Mouse (Mus musculus) lung, adult 2 months (tissue): ENCODE measurements at regions not wholly inside any gene's neighbourhood (a gene's known extent, or its start where the extent isn't known, plus 50 kb on each side); places are given as distances from the start of the nearest gene placed in this dataset.
A peak's percentile ranks its signal among the peaks of the same experiment; 100 is the strongest.
"Not testable (repeated sequence)": the region's sequence is repeated elsewhere in the genome, so short reads cannot be mapped to it uniquely, and the experiment has no call there.

Experiments
- DNase-seq: peaks from one replicate; pipeline ENCODE4 v3.0.0; 2022
- H3K4me1 ChIP-seq: fragments of 200-500 bp; 2 replicates; pipeline ENCODE4 v1.6.1; 2011; ENCODE audit warnings: low read length; ENCODE audit not compliant: control insufficient read depth, insufficient read depth
- H3K4me3 ChIP-seq: fragments of 200-500 bp; replicated peaks from 2 replicates; pipeline ENCODE3; 2011; ENCODE audit warnings: low read depth, mild to moderate bottlenecking, control low read depth, low read length; ENCODE audit errors: extremely low read depth
- CTCF ChIP-seq: fragments of 200-500 bp; IDR thresholded peaks from 2 replicates; pipeline ENCODE4 v1.5.1; 2011; ENCODE audit warnings: mild to moderate bottlenecking, low read length, control low read depth; ENCODE audit not compliant: insufficient read depth
- POLR2A ChIP-seq: fragments of 200-500 bp; IDR thresholded peaks from 2 replicates; pipeline ENCODE4 v1.6.1; 2011; ENCODE audit warnings: low read depth, mild to moderate bottlenecking, control low read depth, low read length, borderline replicate concordance; ENCODE audit errors: extremely low read depth
- WGBS: fragments of 180-500 bp; shearing (Covaris S2); methylation state at CpG from one replicate; pipeline ENCODE4 v1.1.7; 2018; 5-methylcytosine and 5-hydroxymethylcytosine counted together

DNA sequence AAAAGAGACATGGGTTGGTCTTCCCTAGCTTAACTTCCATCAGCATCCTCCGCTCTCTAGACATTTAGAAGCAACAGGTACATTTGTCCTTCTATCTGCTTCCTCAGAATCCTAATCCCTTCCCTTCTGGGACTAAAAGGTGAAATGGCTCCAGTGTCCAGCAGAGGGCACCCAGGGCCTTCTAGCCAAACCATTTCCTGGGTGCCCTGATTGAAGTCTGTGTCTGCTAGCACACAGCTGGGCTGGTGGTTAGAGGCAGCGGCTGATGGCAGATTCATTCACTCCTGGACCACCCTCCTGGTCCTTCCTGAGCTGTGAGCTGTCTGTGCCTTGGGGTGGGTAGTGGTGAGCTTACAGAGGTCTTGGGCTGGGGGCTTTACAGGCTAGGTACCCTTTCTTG lies 76.5 kb upstream of the Col13a1 start:
- Histone ChIP-seq H3K4me1 (no peaks in the 10 kb centered on the region), H3K4me3 (no peak overlapping the region)
- peak; percentile 21 for DNase-seq
- TF ChIP-seq POLR2A, result no peak
- TF ChIP-seq CTCF, result peak; percentile 69
- WGBS, result 44% methylated on average over 2 of the region's 2 CpGs

DNA sequence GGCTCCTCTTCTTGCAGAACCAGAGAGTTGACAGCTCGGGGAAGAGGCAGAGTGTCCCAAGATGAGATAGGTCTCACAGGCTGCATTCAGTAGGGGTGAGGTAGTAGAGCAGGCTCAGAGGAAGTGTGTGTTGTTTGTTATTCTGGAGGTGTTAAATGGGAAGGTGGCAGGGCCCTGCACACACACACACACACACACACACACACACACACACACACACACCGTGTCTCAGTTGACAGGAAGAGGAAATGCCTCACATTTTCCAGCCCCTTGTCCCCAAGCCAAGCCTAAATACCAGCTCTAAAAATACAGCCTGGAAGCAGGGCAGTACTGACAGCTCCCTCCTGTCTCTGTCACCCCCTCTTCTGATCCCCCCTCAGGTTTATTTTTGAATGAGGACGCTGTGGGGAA lies 70.9 kb upstream of the Col13a1 start:
- TF ChIP-seq POLR2A, result no peak
- no peak for TF ChIP-seq CTCF
- WGBS, result 17% methylated on average over 3 of the region's 3 CpGs
- Histone ChIP-seq H3K4me3 (no peak overlapping the region), H3K4me1 (peaks cover 3% of the 10 kb centered on the region; the same call in 1 of the 2 replicates)
- DNase-seq, result peak; percentile 22

DNA sequence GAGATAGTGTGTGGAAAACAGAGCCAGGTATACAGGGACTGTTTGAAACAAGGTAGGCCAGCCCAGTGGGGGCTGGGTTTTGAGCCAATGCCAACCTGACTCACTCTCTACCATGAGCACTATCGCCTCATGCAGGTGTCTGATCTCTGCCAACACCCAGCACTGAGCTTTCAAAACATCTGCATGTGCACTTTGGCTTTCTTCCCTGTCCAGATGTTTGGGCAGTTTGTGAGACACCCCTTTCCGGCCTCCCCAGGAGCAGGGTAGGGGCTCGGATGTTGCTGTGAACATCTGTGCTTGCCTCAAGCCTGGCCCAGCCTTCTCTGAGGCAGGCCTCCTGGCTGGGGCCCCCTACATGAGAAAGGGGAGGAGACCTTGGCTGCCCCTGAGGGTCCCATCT lies 65.5 kb upstream of the Col13a1 start:
- DNase-seq, result no peak
- TF ChIP-seq POLR2A, result no peak
- TF ChIP-seq CTCF, result no peak
- Histone ChIP-seq H3K4me1 (no peaks in the 10 kb centered on the region), H3K4me3 (no peak overlapping the region)
- WGBS, result 57% methylated on average over 3 of the region's 3 CpGs

GRCm38 (mm10) chr10:62039915-62040314 lies 61.0 kb upstream of the Col13a1 start:
- 88% methylated on average over 8 of the region's 8 CpGs for WGBS

GRCm38 (mm10) chr10:62038656-62039055 lies 59.7 kb upstream of the Col13a1 start:
- TF ChIP-seq CTCF (no peak), POLR2A (no peak)
- H3K4me1 ChIP-seq, result no peaks in the 10 kb centered on the region
- H3K4me3 ChIP-seq, result no peak overlapping the region
- WGBS, result 81% methylated on average over 1 of the region's 1 CpGs
- DNase-seq, result no peak

More at GRCm38 (mm10) chr10:62039915-62040314, 61.0 kb upstream of the Col13a1 start:
- H3K4me3 ChIP-seq, result no peak overlapping the region
- no peak for TF ChIP-seq POLR2A
- TF ChIP-seq CTCF, result no peak
- H3K4me1 ChIP-seq, result no peaks in the 10 kb centered on the region
- no peak for DNase-seq

DNA sequence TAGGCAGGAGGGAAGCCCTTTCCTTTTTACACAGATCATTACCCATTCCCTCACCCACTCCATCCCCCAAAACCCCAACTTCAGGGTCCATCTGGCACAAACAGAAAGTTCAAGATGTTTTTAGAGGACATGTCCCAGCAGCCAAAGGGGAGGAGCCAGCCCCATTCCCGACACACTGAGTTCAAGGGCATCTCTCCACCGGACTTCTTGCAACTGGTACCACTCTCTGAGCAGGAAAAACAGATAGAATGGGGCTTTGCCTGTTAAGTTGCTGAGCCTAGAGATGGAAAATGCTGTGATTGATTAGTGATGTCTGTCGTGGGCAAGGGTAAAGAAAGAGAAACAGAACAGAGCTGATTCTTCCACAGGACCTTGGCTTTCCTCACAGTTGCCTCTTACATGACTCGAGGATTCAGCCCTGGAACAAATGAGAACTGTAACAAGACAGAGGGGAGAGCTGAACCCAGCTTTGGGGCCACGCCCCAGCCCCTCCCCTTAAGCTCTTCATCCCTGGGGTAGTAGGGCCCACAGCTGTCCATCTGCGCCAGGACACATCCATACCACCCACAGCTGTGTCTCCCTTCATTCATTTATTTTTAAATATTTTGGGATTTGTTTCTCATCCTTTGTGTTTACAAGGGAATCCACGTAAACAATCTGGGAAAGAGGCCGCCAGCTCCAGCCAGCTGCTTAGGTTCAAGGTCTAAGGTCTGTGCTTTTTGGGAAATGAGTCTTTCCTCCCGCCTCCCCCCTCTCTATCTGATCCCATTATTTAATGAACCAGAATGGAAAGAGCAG lies 58.7 kb upstream of the Col13a1 start:
- TF ChIP-seq CTCF, result no peak
- TF ChIP-seq POLR2A, result no peak
- Histone ChIP-seq H3K4me1 (no peaks in the 10 kb centered on the region), H3K4me3 (no peak overlapping the region)
- DNase-seq, result no peak
- 55% methylated on average over 9 of the region's 9 CpGs for WGBS

- H3K4me1 ChIP-seq, result no peaks in the 10 kb centered on the region
- no peak for DNase-seq
- WGBS, result 46% methylated on average over 1 of the region's 1 CpGs
- H3K4me3 ChIP-seq, result no peak overlapping the region
- no peak for TF ChIP-seq POLR2A
- no peak for TF ChIP-seq CTCF
Measured at GRCm38 (mm10) chr10:62036815-62037214, 57.9 kb upstream of the Col13a1 start.

DNA sequence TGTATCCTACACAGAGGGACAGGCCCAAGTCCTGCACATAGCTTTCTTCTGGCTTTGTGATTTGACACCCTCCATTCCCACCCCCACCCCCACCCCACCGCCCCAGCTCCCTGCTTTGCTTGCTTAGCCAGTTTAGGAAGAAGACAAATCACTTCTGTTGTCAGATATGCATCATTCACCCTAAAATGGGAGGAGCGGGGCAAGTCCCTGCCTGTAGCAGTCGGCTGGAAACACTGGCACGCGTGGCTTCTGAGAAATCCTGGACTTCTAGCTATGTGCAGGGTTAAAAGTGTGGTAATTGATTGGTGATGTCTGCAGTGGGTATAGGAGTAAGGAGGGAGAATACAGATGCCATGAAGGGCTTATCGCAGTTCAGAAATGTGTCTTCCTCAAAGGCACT lies 55.4 kb upstream of the Col13a1 start:
- 81% methylated on average over 6 of the region's 6 CpGs for WGBS
- Histone ChIP-seq H3K4me3 (no peak overlapping the region), H3K4me1 (no peaks in the 10 kb centered on the region)
- no peak for DNase-seq
- TF ChIP-seq CTCF, result no peak
- TF ChIP-seq POLR2A, result no peak

- no peak for DNase-seq
- no peak overlapping the region for H3K4me3 ChIP-seq
- no peak for TF ChIP-seq CTCF
- no peak for TF ChIP-seq POLR2A
- no peaks in the 10 kb centered on the region for H3K4me1 ChIP-seq
- 77% methylated on average over 5 of the region's 5 CpGs for WGBS
Measured at GRCm38 (mm10) chr10:62033748-62034147, 54.8 kb upstream of the Col13a1 start.

DNA sequence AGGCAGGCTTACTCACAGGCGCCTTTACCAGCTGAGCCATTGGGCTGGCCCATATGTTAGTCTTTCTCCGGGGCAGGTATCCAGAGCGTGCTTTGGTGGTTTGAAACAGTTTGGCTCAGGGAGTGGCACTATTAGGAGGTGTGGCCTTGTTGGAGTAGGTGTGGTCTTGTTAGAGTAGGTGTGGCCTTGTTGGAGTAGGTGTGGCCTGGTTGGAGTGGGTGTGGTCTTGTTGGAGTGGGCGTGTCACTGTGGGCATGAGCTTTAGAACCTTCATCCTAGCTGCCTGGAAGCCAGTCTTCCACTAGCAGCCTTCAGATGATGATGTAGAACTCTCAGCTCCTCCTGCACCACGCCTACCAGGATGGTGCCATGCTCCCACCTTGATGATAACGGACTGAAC lies 53.1 kb upstream of the Col13a1 start:
- 90% methylated on average over 6 of the region's 6 CpGs for WGBS
- not testable (repeated sequence) for H3K4me1 ChIP-seq, DNase-seq, H3K4me3 ChIP-seq
